Mouse (Mus musculus) granulocyte monocyte progenitor cell, adult 5-6 weeks (primary cell): ENCODE measurements at regions not wholly inside any gene's neighbourhood (a gene's known extent, or its start where the extent isn't known, plus 50 kb on each side); places are given as distances from the start of the nearest gene placed in this dataset.
"Not testable (repeated sequence)": the region's sequence is repeated elsewhere in the genome, so short reads cannot be mapped to it uniquely, and the experiment has no call there.

Experiments
- ATAC-seq: replicated peaks from 2 replicates; pipeline ENCODE4 v1.8.0; 2016; ENCODE audit warnings: mild to moderate bottlenecking, moderate TSS enrichment, inconsistent platforms; ENCODE audit not compliant: poor library complexity, severe bottlenecking

- no peak for ATAC-seq
Observed at GRCm38 (mm10) chr2:128263880-128264279, 138.0 kb downstream of the Bcl2l11 start.

- ATAC-seq: no peak
Observed at GRCm38 (mm10) chr2:128265014-128265990, 139.5 kb downstream of the Bcl2l11 start.

- ATAC-seq: no peak
Observed at GRCm38 (mm10) chr2:128270377-128271129, 144.7 kb downstream of the Bcl2l11 start.

GRCm38 (mm10) chr2:128272789-128273188, 147.0 kb downstream of the Bcl2l11 start:
- ATAC-seq: peak; percentile 90

- ATAC-seq: no peak
Observed at GRCm38 (mm10) chr2:128273292-128273691, 147.5 kb downstream of the Bcl2l11 start.

- peak; percentile 60 for ATAC-seq
Observed at GRCm38 (mm10) chr2:128276337-128276736, 150.5 kb downstream of the Bcl2l11 start.

- no peak for ATAC-seq
Observed at GRCm38 (mm10) chr2:128277387-128278123, 151.7 kb downstream of the Bcl2l11 start.

GRCm38 (mm10) chr2:128278124-128278432, 152.2 kb downstream of the Bcl2l11 start:
- no peak for ATAC-seq

- ATAC-seq: no peak
Observed at GRCm38 (mm10) chr2:128278608-128279081, 152.8 kb downstream of the Bcl2l11 start.

GRCm38 (mm10) chr2:128279127-128279710, 153.4 kb downstream of the Bcl2l11 start:
- no peak for ATAC-seq

GRCm38 (mm10) chr2:128282591-128282990, 156.8 kb downstream of the Bcl2l11 start:
- ATAC-seq: no peak

GRCm38 (mm10) chr2:128284822-128285421, 159.1 kb downstream of the Bcl2l11 start:
- no peak for ATAC-seq

- ATAC-seq: no peak
Observed at GRCm38 (mm10) chr2:128285457-128285856, 159.6 kb downstream of the Bcl2l11 start.

- ATAC-seq: peak; percentile 81
Observed at GRCm38 (mm10) chr2:128288138-128288551, 162.3 kb downstream of the Bcl2l11 start.

GRCm38 (mm10) chr2:128290609-128291008, 164.8 kb downstream of the Bcl2l11 start:
- no peak for ATAC-seq

- ATAC-seq: peak; percentile 38
Observed at GRCm38 (mm10) chr2:128294610-128295009, 168.8 kb downstream of the Bcl2l11 start.

GRCm38 (mm10) chr2:128295018-128295424, 169.2 kb downstream of the Bcl2l11 start:
- ATAC-seq: peak; percentile 91

- no peak for ATAC-seq
Observed at GRCm38 (mm10) chr2:128295726-128296234, 169.9 kb downstream of the Bcl2l11 start.

GRCm38 (mm10) chr2:128296423-128296822, 170.6 kb downstream of the Bcl2l11 start:
- not testable (repeated sequence) for ATAC-seq
